Mouse (Mus musculus) macrophage (primary cell): ENCODE data around the gene Sirt3. TPM values are rescaled to one million over a fixed set of nuclear protein-coding genes. Genes with fewer than 3 reads are reported as not detected.

Experiments
- H3K27ac ChIP-seq: fragments of 350-480 bp; formaldehyde crosslinking; 2 replicates; pipeline ENCODE4 v1.9.0; 2021
- H3K36me3 ChIP-seq: fragments of 350-480 bp; formaldehyde crosslinking; 2 replicates; pipeline ENCODE4 v1.9.0; 2021; ENCODE audit errors: inconsistent target
- H3K4me3 ChIP-seq: fragments of 350-480 bp; formaldehyde crosslinking; 2 replicates; pipeline ENCODE4 v1.9.0; 2021; ENCODE audit errors: inconsistent target
- H3K79me2 ChIP-seq: fragments of 350-480 bp; formaldehyde crosslinking; 2 replicates; pipeline ENCODE4 v1.9.0; 2021; ENCODE audit errors: inconsistent target
- WGBS: methylation state at CpG from one replicate; pipeline ENCODE4 v1.1.7; 2026; ENCODE audit warnings: inconsistent platforms; ENCODE audit not compliant: missing documents; 5-methylcytosine and 5-hydroxymethylcytosine counted together
- polyA plus RNA-seq: library from polyadenylated mRNA; stranded (reverse); fragments of 250-400 nt; gene quantifications from 3 replicates; pipeline ENCODE4 v1.2.4, GENCODE M21; 2018; ENCODE audit warnings: inconsistent platforms

Gene Sirt3
- polyA plus RNA-seq, 1 experiment from 2014 or later, result 4.8 TPM

GRCm38 (mm10) chr7:140848591-140848990 lies 33.5 kb downstream of the Sirt3 start:
- no peak overlapping the region for H3K4me3 ChIP-seq
- 95% methylated on average over 10 of the region's 10 CpGs for WGBS
- peaks cover 11% of the 10 kb centered on the region for H3K79me2 ChIP-seq

DNA sequence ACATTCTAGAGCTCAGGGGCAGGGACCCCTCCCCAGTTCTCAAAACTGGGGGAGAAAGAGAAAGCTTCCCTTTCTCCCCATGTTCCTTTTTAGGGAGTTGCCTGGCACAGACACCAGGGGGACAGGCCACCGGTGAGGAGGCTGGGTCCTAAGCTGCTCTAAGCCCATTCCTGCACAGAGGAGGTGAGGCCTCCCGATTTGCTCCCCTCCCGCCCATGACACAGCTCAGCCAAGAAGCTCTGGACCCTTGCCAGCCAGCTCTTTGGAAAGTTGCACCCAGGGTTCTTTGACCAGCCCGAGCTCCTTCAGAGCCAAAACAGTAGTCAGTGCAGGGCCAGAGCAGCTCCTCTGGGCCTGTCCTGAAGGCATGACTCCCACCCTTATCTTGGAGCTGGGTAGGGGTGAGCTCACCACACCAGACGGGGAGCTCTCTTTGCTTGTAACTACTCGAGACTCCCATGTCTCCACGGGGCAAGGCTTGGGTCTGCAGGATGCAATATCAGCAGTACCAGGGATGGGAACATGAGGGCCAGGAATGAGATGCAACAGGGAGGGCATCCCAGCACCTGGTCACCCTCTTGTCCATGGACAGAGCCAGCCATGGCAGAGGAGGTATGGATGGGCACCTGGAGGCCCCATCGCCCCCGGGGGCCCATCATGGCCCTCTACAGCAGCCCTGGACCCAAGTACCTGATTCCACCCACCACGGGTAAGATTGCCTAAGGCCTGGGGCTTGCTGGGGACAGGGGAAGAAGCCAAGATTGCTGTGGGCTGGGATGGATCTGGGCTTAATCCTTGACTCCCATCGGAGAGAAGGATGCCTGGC lies 34.1 kb downstream of the Sirt3 start, which contains the start of gene Odf3:
Gene Odf3, plus strand, starts transcription at position 51 of the 826 bp plus-strand sequence.
- 83% methylated on average over 11 of the region's 11 CpGs for WGBS
- Histone ChIP-seq H3K79me2 (peaks cover 4% of the 10 kb centered on the region; the same call in 1 of the 2 replicates), H3K4me3 (no peak within 1 kb of the TSS), H3K36me3 (peaks cover 6% of the 10 kb centered on the region), H3K27ac (no peak within 1 kb of the TSS)

More at GRCm38 (mm10) chr7:140848591-140848990, 33.5 kb downstream of the Sirt3 start:
- peaks cover 13% of the 10 kb centered on the region for H3K36me3 ChIP-seq
- H3K27ac ChIP-seq, result no peak overlapping the region

- Histone ChIP-seq H3K4me3 (no peak overlapping the region), H3K27ac (no peak overlapping the region)
- WGBS, result 84% methylated on average over 10 of the region's 10 CpGs
Observed at GRCm38 (mm10) chr7:140846676-140847075, 35.4 kb downstream of the Sirt3 start.

DNA sequence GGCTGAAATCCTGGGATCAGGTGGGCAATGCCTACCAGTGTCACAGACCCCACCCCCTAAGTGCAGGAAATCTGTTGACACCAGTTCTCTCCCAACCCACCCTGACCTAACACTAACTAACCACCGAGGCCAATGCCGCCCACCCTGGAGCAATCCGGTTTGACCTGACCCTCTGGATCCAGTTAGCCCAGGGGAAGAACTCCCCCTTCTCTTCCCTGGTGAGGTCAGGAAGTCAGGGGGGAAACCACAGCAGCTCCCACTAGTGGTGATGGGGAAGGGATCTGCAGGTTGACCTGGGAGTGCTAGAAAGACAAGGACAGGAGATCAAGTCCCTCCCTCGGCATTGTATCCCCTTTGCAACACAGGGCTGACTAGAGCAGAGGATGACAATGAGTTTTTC lies 36.4 kb downstream of the Sirt3 start:
- H3K79me2 ChIP-seq, result no peaks in the 10 kb centered on the region
- no peak overlapping the region for H3K27ac ChIP-seq
- WGBS, result 67% methylated on average over 4 of the region's 4 CpGs
- H3K36me3 ChIP-seq, result no peaks in the 10 kb centered on the region
- no peak overlapping the region for H3K4me3 ChIP-seq

More at GRCm38 (mm10) chr7:140846676-140847075, 35.4 kb downstream of the Sirt3 start:
- Histone ChIP-seq H3K36me3 (no peaks in the 10 kb centered on the region), H3K79me2 (no peaks in the 10 kb centered on the region)

- Histone ChIP-seq H3K36me3 (no peaks in the 10 kb centered on the region), H3K4me3 (no peak within 1 kb of the TSS), H3K27ac (no peak within 1 kb of the TSS), H3K79me2 (no peaks in the 10 kb centered on the region)
- WGBS, result 38% methylated on average over 14 of the region's 14 CpGs
Observed at GRCm38 (mm10) chr7:140844905-140845665, 37.0 kb downstream of the Sirt3 start, which contains the start of gene Scgb1c1. TSS of gene Scgb1c1 (plus strand) at chr7:140845547.

GRCm38 (mm10) chr7:140843806-140844205 lies 38.3 kb downstream of the Sirt3 start:
- no peak overlapping the region for H3K27ac ChIP-seq
- 90% methylated on average over 7 of the region's 7 CpGs for WGBS

DNA sequence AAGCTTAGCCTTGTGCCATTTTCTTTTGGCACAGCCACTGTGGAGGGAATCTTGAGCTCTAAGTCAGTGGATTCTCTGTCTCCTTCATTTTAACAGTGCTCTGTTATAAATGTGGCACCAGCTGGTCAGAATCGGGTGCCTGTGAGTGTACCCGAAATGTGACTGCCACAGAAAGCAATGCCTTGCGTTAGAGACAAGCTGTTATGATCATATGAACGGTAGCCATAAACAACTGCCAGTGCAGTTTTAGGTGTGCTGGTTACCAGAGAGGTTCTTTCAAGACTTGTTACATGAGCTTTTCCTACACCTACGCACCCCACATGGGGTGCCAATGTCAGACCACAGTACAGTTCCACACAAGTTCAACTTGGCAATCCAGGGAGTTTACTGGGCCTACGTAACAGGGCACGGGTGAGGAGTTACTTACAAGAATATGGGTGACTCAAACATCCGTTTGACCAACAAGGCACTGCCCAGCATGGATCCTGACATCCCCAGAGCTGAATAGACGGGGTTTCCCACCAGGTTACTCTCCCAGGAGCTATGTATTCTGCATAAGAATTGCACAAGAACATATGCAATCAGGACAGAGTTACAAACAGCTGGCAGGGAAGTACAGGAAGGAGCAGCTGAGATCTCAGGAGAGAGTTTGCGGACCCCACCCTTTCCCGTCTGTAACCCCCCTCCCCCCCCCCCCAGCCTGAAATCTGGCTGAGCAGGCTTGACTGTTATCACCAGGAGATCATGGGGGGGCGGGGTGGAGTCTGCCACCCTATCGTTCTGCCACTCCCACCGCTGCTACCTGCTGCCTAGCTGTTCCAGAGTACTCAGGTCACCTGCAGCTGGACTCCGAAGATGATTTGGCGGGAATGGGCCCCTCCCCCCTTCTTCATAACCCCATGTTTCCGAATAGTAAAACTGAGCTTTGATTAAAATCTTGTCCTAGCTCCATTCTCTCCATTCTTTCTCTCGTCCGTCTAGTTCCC lies 41.1 kb downstream of the Sirt3 start:
- H3K36me3 ChIP-seq, result no peaks in the 10 kb centered on the region
- 59% methylated on average over 18 of the region's 19 CpGs for WGBS
- H3K79me2 ChIP-seq, result no peaks in the 10 kb centered on the region
- H3K4me3 ChIP-seq, result no peak overlapping the region
- no peak overlapping the region for H3K27ac ChIP-seq

More at GRCm38 (mm10) chr7:140843806-140844205, 38.3 kb downstream of the Sirt3 start:
- Histone ChIP-seq H3K36me3 (no peaks in the 10 kb centered on the region), H3K4me3 (no peak overlapping the region), H3K79me2 (no peaks in the 10 kb centered on the region)

DNA sequence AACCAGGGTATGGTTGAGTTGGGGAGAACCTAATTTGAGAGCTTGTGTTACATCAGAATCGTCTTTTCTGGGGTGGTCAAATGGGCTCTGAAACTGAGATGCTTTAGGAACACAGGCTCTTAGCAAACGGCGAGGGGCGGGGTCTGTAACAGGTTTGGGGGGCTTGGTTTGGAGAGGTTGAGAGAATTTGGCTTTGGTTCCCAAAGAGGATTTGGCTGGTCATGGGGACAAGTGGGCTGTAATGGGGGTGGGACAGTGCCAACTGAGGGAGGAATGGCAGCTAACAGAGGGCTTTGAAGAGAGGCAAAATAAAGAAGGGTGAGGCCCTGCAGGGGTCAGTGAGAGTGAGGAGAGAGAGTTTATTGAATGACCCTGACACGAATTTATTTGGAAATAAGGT lies 42.6 kb downstream of the Sirt3 start:
- Histone ChIP-seq H3K4me3 (no peak overlapping the region), H3K27ac (no peak overlapping the region), H3K79me2 (no peaks in the 10 kb centered on the region), H3K36me3 (no peaks in the 10 kb centered on the region)
- WGBS, result 72% methylated on average over 5 of the region's 5 CpGs

GRCm38 (mm10) chr7:140836243-140837115 lies 45.6 kb downstream of the Sirt3 start:
- Histone ChIP-seq H3K36me3 (no peaks in the 10 kb centered on the region), H3K4me3 (no peak overlapping the region), H3K79me2 (no peaks in the 10 kb centered on the region), H3K27ac (no peak overlapping the region)
- 94% methylated on average over 9 of the region's 9 CpGs for WGBS

GRCm38 (mm10) chr7:140835758-140836087 lies 46.4 kb downstream of the Sirt3 start:
- no peaks in the 10 kb centered on the region for H3K79me2 ChIP-seq
- no peak overlapping the region for H3K27ac ChIP-seq
- 97% methylated on average over 2 of the region's 2 CpGs for WGBS
- no peaks in the 10 kb centered on the region for H3K36me3 ChIP-seq
- no peak overlapping the region for H3K4me3 ChIP-seq

DNA sequence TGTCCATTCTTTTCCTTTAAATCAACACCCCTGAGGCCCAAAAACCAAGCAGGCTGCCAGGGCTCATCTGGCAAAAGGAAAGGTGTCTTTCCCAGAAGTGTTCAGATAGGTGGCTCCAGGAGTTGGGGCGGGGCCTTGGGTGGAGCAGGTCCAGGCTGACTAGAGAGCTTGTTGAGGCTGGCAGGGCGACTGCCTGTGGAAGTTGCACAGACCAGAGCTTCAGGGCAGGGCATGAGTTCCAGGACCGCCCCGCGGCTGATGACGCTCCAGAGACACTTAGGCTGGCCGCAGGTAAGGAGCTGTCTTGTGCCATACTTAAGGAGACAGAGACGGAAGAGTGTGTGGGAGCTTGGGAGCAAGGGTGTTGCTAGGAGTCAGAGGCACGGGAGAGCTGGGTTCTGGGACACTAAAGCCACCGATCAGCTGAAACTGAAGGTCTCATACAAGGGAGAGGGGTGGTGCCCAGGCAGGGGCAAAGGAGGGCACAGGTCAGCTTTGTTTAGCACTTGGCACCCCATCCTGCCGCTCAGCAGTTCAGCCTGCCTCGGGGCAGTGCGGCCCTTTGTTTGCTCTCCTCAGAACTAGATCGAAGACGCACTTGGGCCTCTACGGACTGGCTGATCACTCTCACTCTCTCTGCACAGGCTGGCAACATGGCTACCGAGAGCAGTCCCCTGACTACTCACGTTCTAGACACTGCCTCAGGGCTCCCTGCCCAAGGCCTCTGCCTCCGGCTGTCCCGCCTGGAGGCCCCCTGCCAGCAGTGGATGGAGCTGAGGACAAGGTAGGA lies 46.9 kb downstream of the Sirt3 start, which contains the start of gene Urah:
Gene Urah, plus strand, starts transcription at position 51 of the 790 bp plus-strand sequence.
- 89% methylated on average over 20 of the region's 20 CpGs for WGBS
- no peaks in the 10 kb centered on the region for H3K36me3 ChIP-seq
- no peaks in the 10 kb centered on the region for H3K79me2 ChIP-seq
- H3K4me3 ChIP-seq, result no peak within 1 kb of the TSS
- no peak within 1 kb of the TSS for H3K27ac ChIP-seq

DNA sequence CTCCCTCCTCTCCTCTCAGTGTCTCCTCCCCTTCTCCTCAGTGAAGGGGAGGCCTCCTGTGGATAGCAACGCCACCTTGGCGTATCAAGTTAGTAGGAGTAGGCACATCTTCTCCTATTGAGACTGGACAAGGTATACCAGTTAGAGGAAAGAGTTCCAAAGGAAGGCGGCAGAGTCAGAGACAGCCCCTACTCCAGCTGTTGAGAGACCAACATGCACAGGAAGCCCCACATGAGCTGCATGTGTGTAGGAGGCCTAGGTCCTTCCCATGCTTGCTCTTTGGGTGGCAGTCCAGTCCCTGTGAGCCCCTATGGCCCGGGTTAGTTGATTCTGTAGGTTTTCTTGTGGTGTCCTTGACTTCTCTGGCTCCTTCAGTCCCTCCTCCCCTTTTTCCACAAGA lies 48.8 kb downstream of the Sirt3 start:
- WGBS, result 98% methylated on average over 4 of the region's 4 CpGs
- Histone ChIP-seq H3K27ac (no peak overlapping the region), H3K4me3 (no peak overlapping the region), H3K79me2 (no peaks in the 10 kb centered on the region), H3K36me3 (no peaks in the 10 kb centered on the region)

- no peak overlapping the region for H3K4me3 ChIP-seq
- H3K36me3 ChIP-seq, result no peaks in the 10 kb centered on the region
- peak overlapping the region; percentile 82 for H3K27ac ChIP-seq
- WGBS, result 24% methylated on average over 6 of the region's 6 CpGs
- H3K79me2 ChIP-seq, result no peaks in the 10 kb centered on the region
Observed at GRCm38 (mm10) chr7:140831447-140831846, 50.7 kb downstream of the Sirt3 start.
